Mouse (Mus musculus): ENCODE results near the gene Gnaz.
"Not testable (repeated sequence)": the region's sequence is repeated elsewhere in the genome, so short reads cannot be mapped to it uniquely, and the experiment has no call there.

Gene Gnaz

GRCm38 (mm10) chr10:75028743-75029142, 61.8 kb downstream of the Gnaz start:
- no peak for DNase-seq (ENCODE audit: low spot score in 2 of 2)

GRCm38 (mm10) chr10:75029677-75030076, 62.7 kb downstream of the Gnaz start:
- DNase-seq (ENCODE audit: low spot score in 2 of 2) = no peak

- DNase-seq (ENCODE audit: low spot score in 2 of 2) = no peak
Observed at GRCm38 (mm10) chr10:75030234-75030633, 63.3 kb downstream of the Gnaz start.

GRCm38 (mm10) chr10:75031345-75032114, 64.6 kb downstream of the Gnaz start:
- DNase-seq (ENCODE audit: low spot score in 2 of 2) = no peak

- DNase-seq (ENCODE audit: low spot score in 2 of 2) = peak; percentile 71 to 77
Observed at GRCm38 (mm10) chr10:75032395-75032794, 65.4 kb downstream of the Gnaz start, which contains the start of gene Rsph14. Gene Rsph14, minus strand, starts transcription at chr10:75032586.

GRCm38 (mm10) chr10:75036883-75037379, 70.0 kb downstream of the Gnaz start, which contains the start of gene Rab36:
Gene Rab36, plus strand, starts transcription at chr10:75037058.
- DNase-seq (ENCODE audit: low spot score in 2 of 2) = peak; percentile 83

- DNase-seq (ENCODE audit: low spot score in 2 of 2) = not testable (repeated sequence)
Observed at GRCm38 (mm10) chr10:75042060-75042459, 75.1 kb downstream of the Gnaz start.

- DNase-seq (ENCODE audit: low spot score in 2 of 2) = no peak
Observed at GRCm38 (mm10) chr10:75044459-75044858, 77.5 kb downstream of the Gnaz start.

GRCm38 (mm10) chr10:75045831-75046230, 78.9 kb downstream of the Gnaz start:
- DNase-seq (ENCODE audit: low spot score in 2 of 2) = no peak

- DNase-seq (ENCODE audit: low spot score in 2 of 2) = no peak
Observed at GRCm38 (mm10) chr10:75048711-75049110, 81.7 kb downstream of the Gnaz start.

- no peak for DNase-seq (ENCODE audit: low spot score in 2 of 2)
Observed at GRCm38 (mm10) chr10:75051364-75052074, 84.5 kb downstream of the Gnaz start.

- DNase-seq (ENCODE audit: low spot score in 2 of 2) = no peak
Observed at GRCm38 (mm10) chr10:75052902-75053301, 85.9 kb downstream of the Gnaz start.

GRCm38 (mm10) chr10:75053655-75054054, 86.7 kb downstream of the Gnaz start:
- no peak for DNase-seq (ENCODE audit: low spot score in 2 of 2)

- no peak for DNase-seq (ENCODE audit: low spot score in 2 of 2)
Observed at GRCm38 (mm10) chr10:75054125-75054524, 87.1 kb downstream of the Gnaz start.

- peak; percentile 42 to 51 for DNase-seq (ENCODE audit: low spot score in 2 of 2)
Observed at GRCm38 (mm10) chr10:75055672-75056071, 88.7 kb downstream of the Gnaz start.

- DNase-seq (ENCODE audit: low spot score in 2 of 2) = no peak
Observed at GRCm38 (mm10) chr10:75056255-75056654, 89.3 kb downstream of the Gnaz start.

GRCm38 (mm10) chr10:75058336-75058735, 91.4 kb downstream of the Gnaz start:
- DNase-seq (ENCODE audit: low spot score in 2 of 2) = no peak

- no peak for DNase-seq (ENCODE audit: low spot score in 2 of 2)
Observed at GRCm38 (mm10) chr10:75058761-75059395, 91.9 kb downstream of the Gnaz start.

- peak; percentile 74 to 75 for DNase-seq (ENCODE audit: low spot score in 2 of 2)
Observed at GRCm38 (mm10) chr10:75059396-75059795, 92.4 kb downstream of the Gnaz start.

GRCm38 (mm10) chr10:75060217-75060842, 93.4 kb downstream of the Gnaz start, which contains the start of gene Bcr:
Gene Bcr, plus strand, starts transcription at chr10:75060592.
- peak; percentile 63 to 70 for DNase-seq (ENCODE audit: low spot score in 2 of 2)

GRCm38 (mm10) chr10:75060843-75061235, 93.9 kb downstream of the Gnaz start:
- DNase-seq (ENCODE audit: low spot score in 2 of 2) = peak in 1 of 2 experiments; percentile 8

Data from spleen, postnatal 36 days (tissue).